Mouse (Mus musculus): Measurements from ENCODE around the gene Itih1. TPM values are rescaled to one million over a fixed set of nuclear protein-coding genes. Genes with fewer than 3 reads are reported as not detected.

Gene Itih1
- 142 and 148 TPM in 2 replicates for polyA plus RNA-seq (2012; rRNA removed)

DNA sequence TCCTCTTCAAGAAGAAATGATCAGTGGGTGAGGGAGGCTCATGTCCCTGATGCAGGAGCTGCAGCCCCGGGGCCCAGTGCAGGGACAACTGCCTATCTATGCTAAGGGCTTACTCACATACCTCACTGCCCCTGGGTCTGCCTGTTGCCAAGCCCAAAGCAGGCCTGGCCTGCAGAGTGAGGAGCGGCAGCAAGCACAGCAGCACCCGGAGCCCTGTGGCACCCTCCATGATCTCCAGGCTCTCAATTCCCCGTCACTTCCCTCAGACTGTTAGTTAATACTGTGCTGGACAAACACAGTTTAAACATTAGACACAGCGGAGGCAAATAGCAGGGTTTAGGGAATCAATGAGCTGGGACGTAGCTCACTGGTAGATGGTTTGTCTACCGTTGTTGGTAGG, at the start of gene Itih1:
Gene Itih1 (minus strand): TSS at position 252 of the 400 bp plus-strand sequence.

DNA sequence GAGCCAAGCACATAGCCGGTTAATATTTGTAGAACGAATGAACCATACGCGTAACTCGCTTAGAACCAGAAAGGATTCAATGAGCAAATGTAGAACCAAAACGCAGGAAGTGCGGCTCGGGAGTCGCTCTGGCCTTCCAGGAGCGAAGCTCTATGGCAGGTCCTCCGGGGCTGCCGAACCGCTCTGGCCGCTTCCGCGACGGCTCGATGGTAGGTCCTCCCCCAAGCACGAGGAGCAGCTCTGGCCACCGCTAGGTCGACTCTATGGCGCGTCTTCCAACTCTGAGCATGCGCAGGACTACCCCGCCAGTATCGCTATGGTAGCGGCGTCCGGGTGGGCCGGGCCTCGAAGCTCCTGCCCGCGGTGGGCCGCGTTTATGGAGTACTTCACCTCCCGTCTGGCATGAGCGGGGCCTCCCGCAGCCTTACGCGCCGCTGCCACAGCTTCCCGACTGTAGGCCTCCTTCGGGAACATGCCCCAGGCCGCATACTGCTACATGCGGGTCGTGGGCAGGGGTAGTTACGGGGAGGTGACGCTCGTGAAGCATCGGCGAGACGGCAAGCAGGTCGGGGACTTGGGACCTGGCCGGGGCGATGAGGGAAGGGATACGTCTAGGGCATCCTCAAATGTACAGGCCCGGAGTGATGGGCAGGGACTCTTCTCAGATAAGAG, 8.2 kb upstream of the Itih1 start, which contains the start of gene Nek4:
Gene Nek4 (plus strand): TSS at position 224 of the 672 bp plus-strand sequence.

DNA sequence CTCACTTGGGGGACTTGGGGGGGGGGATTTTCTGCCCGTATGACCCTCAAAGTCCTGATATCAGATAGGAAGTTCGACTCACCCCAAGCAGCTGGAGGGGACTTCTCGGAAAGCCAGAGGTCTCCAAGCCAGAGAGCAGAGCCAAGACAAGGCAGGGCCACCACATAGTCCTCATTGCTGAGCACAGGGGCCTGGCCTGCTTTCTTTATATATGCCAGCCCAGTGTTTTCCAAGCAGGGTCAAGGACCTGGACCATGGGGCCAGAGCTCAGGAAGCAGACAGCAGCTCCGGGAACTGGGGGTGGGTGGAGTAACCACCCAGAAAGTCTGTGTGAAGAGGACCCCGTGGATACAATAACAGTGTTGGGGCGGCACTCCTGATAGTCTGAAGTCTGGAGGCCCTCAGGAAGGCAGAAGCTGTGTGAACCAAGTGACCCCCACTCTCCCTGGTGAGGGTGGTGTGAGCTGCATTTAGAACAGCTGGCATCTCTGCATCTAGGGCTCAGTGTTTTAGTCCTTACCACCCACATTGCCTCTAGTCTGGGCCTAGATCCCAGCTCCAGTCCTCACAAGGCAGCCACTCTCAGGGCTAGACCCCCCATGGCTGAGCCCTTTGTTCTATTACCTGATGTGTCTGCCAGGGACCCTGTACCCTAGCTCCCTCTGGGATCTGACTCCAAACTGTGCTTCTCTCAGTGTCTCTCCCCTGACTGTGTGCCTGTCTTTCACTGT, 19.5 kb downstream of the Itih1 start, which contains the start of gene Itih3:
Gene Itih3 (minus strand): TSS at position 386 of the 731 bp plus-strand sequence.

DNA sequence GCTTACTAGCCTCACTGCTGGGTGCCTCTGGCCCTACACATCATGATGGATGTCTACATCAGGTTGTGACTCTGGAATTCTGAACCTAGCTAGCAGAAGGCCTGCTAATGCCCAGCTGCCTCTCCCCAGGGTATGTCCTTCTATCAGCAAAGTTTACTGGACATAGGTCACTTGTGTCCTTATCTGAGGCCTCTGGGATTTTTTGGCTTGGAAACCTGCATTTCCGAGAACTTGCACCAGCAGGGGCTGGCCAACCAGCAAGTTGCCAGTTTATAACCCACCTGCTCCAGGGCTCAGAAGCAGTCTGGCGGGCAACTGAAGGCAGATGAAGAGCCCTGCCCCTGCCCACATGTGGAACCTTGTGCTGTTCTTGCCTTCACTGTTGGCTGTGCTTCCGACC, 56.9 kb downstream of the Itih1 start, which contains the start of gene Itih4:
Gene Itih4 (plus strand): TSS at position 273 of the 400 bp plus-strand sequence.

Other genes starting within 250 kb of the Itih1 start
- 3.1 and 3.2 TPM in 2 replicates for gene Sfmbt1, start 228.4 kb downstream of the Itih1 start, polyA plus RNA-seq (2012; rRNA removed)
- gene Tmem110, start 117.7 kb downstream of the Itih1 start, polyA plus RNA-seq (2012; rRNA removed): 6.0 and 7.1 TPM in 2 replicates
- 1.9 and 2.0 TPM in 2 replicates for gene Mustn1, start 64.1 kb downstream of the Itih1 start, polyA plus RNA-seq (2012; rRNA removed)
- gene Itih4, start 56.8 kb downstream of the Itih1 start, polyA plus RNA-seq (2012; rRNA removed): 481 and 488 TPM in 2 replicates
- gene Itih3, start 19.5 kb downstream of the Itih1 start, polyA plus RNA-seq (2012; rRNA removed): 1,079 and 1,347 TPM in 2 replicates
- gene Nek4, start 8.1 kb upstream of the Itih1 start, polyA plus RNA-seq (2012; rRNA removed): 2.3 and 2.6 TPM in 2 replicates
- gene Glt8d1, start 58.1 kb upstream of the Itih1 start, polyA plus RNA-seq (2012; rRNA removed): 16.6 and 20.6 TPM in 2 replicates
- 231 and 239 TPM in 2 replicates for gene Spcs1, start 58.4 kb upstream of the Itih1 start, polyA plus RNA-seq (2012; rRNA removed)
- 7.2 and 7.4 TPM in 2 replicates for gene Pbrm1, start 75.8 kb upstream of the Itih1 start, polyA plus RNA-seq (2012; rRNA removed)
- 50.8 and 54.5 TPM in 2 replicates for gene Gnl3, start 75.9 kb upstream of the Itih1 start, polyA plus RNA-seq (2012; rRNA removed)
- gene Smim4, start 185.7 kb upstream of the Itih1 start, polyA plus RNA-seq (2012; rRNA removed): 20.7 and 25.1 TPM in 2 replicates
- 145 and 192 TPM in 2 replicates for gene Nt5dc2, start 187.8 kb upstream of the Itih1 start, polyA plus RNA-seq (2012; rRNA removed)
- 29.0 and 38.2 TPM in 2 replicates for gene Stab1, start 225.4 kb upstream of the Itih1 start, polyA plus RNA-seq (2012; rRNA removed)